Mouse (Mus musculus) midbrain, embryonic 16.5 days (tissue): ENCODE results near the gene Rnf168. TPM values are rescaled to one million over a fixed set of nuclear protein-coding genes. Genes with fewer than 3 reads are reported as not detected.
"Not testable (repeated sequence)": the region's sequence is repeated elsewhere in the genome, so short reads cannot be mapped to it uniquely, and the experiment has no call there.

Experiments used
- ATAC-seq: fragments of 200-750 bp; cut with Nextera tagmentation; 2 replicates; pipeline ENCODE4 v1.8.0; 2017; ENCODE audit warnings: moderate TSS enrichment
- H3K27ac ChIP-seq: fragments of 300-500 bp; sonication (generic); 2 replicates; pipeline ENCODE4 v1.5.1; 2014; ENCODE audit warnings: mild to moderate bottlenecking, low read length, mixed read lengths
- H3K27me3 ChIP-seq: fragments of 300-500 bp; sonication (generic); 2 replicates; pipeline ENCODE4 v1.6.1; 2014; ENCODE audit warnings: low read depth, low read length, mixed read lengths; ENCODE audit not compliant: control insufficient read depth, insufficient read depth
- H3K36me3 ChIP-seq: fragments of 300-500 bp; sonication (generic); 2 replicates; pipeline ENCODE4 v1.6.1; 2014; ENCODE audit warnings: mild to moderate bottlenecking, low read length, moderate library complexity, mixed read lengths; ENCODE audit not compliant: control insufficient read depth, insufficient read depth
- H3K4me1 ChIP-seq: fragments of 300-500 bp; sonication (generic); 2 replicates; pipeline ENCODE4 v1.6.1; 2014; ENCODE audit warnings: mild to moderate bottlenecking, low read length, mixed read lengths; ENCODE audit not compliant: control insufficient read depth, insufficient read depth
- H3K4me2 ChIP-seq: fragments of 300-500 bp; sonication (generic); 2 replicates; pipeline ENCODE4 v1.6.1; 2014; ENCODE audit warnings: mild to moderate bottlenecking, low read length, mixed read lengths
- H3K4me3 ChIP-seq: fragments of 300-500 bp; sonication (generic); 2 replicates; pipeline ENCODE4 v1.5.1; 2014; ENCODE audit warnings: low read depth, mild to moderate bottlenecking, low read length, moderate library complexity, mixed read lengths
- H3K9ac ChIP-seq: fragments of 300-500 bp; sonication (generic); 2 replicates; pipeline ENCODE4 v1.6.1; 2014; ENCODE audit warnings: low read depth, low read length, mixed read lengths
- H3K9me3 ChIP-seq: fragments of 300-500 bp; sonication (generic); replicated peaks from 2 replicates; pipeline ENCODE4 v1.6.1; 2014; ENCODE audit warnings: mild to moderate bottlenecking, low read length, mixed read lengths; ENCODE audit not compliant: control insufficient read depth, poor library complexity, severe bottlenecking
- WGBS: fragments of 180-500 bp; shearing (Covaris S2); extraction: QIAGEN DNeasy Blood & Tissue Kit; methylation state at CpG from one replicate; pipeline ENCODE4 v1.1.7; 2014; 5-methylcytosine and 5-hydroxymethylcytosine counted together
- polyA plus RNA-seq: library from polyadenylated mRNA; unstranded; fragments of >200 nt; fragmentation: Nextera tagmentation; extraction: Ambion mirVana; gene quantifications from 2 replicates; pipeline ENCODE4 v1.2.1, GENCODE M21; 2015

Gene Rnf168
- polyA plus RNA-seq = 24.2 and 25.9 TPM in 2 replicates

DNA sequence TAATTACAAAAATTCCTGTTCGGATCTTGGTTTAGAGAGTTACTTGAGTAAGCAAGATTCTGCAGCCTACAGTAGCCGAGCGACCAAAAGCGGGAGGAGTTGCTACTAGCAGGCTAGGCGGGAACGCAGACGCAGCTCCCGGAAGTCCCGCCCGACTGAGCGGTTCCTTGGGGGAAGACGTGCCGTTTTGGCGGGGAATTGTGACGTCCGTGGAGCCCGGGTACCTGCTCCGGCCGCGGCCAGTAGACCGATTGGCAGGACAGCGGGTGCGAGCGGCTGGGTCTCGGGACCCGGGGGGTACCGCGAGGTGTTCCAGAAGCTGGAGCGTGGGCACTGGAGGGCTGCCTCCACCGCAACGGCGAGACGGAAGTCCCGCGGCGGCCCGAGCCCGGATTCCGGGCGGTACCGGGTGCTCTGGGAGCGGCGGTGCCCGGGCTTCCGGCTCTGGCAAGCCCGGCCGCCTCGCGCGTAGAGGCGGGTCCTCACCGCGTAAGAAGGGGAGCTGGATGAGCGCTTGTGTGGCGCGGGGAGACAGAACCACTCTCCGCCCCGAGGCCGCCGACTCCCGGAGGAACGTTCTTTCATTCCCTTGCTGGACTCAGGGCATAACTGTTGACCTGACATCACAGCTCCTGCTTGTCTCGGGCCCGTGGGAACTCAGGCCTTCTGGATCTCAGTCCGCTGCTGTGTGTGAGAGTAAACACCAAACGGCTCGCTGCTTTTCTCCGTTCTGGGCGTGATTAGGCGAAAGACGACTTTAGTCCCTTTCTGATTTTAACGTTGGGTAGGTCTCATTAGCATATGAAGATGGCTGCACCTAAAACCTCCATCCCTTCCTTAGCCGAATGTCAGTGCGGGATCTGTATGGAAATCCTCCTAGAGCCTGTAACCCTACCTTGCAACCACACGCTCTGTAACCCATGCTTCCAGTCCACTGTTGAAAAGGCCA lies at the start of gene Rnf168:
Rnf168 (plus strand) TSS at position 152 of the 949 bp plus-strand sequence.
- Histone ChIP-seq H3K4me1 (peaks cover 40% of the 10 kb centered on the region), H3K27ac (peak within 1 kb of the TSS; percentile 95), H3K4me3 (peak within 1 kb of the TSS; percentile 89), H3K27me3 (no peaks in the 10 kb centered on the region), H3K9ac (peak within 1 kb of the TSS; percentile 94), H3K9me3 (no peaks in the 10 kb centered on the region), H3K4me2 (peak within 1 kb of the TSS; percentile 86), H3K36me3 (no peaks in the 10 kb centered on the region)
- under 1% methylated on average over 74 of the region's 75 CpGs for WGBS
- peak; percentile 95 for ATAC-seq

DNA sequence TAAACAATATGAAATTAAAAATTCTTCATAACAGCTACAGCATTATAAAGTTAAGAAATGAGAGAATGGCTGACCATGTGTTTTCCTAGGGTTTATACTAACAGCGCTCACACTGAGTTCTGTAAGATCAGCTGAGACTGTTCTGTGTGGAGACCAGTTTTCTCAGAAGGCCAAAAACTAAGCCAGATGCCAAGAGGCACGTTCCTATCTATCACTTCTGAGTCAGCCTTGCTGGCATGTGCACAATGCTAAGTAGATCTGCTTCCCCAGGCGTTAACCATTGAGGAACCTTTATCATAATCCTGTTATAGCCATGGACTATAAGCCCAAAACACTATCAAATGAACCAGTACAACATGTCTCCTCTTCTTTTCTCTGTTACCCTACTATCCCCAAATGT lies 45.2 kb upstream of the Rnf168 start:
- not testable (repeated sequence) for H3K4me2 ChIP-seq, H3K27me3 ChIP-seq, H3K36me3 ChIP-seq, H3K4me3 ChIP-seq, H3K27ac ChIP-seq, H3K9me3 ChIP-seq, H3K9ac ChIP-seq, H3K4me1 ChIP-seq, ATAC-seq
- WGBS = 82% methylated on average over 3 of the region's 3 CpGs

DNA sequence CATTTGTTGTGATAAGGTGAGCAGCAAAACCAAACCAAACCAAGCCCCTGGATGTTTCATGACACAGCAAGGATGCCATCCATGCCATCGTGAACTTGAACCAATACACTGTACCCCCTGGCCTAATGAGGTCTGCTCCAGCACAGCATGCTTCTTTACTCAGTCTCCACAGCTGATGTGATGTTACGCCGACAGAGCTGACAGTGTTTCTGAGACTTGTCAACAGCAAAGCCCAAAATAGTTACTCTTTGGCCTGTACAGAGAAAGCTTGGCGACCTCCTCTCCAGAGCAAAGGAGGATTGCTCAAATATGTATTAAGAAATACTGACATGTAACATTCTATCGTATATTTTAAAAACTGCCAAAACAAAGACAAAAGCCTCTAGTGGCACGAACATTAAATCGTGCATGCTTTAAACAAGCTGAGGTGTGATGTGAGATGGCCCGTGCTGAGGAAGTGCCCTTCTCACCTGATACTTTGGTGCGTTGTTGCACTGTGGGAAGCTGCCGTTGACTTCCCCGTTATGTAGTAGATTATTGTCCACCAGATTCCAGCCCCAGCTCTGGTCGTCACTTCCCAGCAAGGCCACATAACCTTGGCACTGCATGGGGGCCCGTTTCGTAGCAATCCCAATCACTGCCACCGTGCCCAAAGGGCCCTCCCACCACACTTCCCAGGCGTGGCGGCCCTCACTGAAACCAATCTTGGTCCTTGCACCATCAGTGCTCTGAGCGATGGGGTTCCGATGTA lies 39.2 kb upstream of the Rnf168 start:
- peaks cover 13% of the 10 kb centered on the region for H3K36me3 ChIP-seq
- 89% methylated on average over 19 of the region's 19 CpGs for WGBS

DNA sequence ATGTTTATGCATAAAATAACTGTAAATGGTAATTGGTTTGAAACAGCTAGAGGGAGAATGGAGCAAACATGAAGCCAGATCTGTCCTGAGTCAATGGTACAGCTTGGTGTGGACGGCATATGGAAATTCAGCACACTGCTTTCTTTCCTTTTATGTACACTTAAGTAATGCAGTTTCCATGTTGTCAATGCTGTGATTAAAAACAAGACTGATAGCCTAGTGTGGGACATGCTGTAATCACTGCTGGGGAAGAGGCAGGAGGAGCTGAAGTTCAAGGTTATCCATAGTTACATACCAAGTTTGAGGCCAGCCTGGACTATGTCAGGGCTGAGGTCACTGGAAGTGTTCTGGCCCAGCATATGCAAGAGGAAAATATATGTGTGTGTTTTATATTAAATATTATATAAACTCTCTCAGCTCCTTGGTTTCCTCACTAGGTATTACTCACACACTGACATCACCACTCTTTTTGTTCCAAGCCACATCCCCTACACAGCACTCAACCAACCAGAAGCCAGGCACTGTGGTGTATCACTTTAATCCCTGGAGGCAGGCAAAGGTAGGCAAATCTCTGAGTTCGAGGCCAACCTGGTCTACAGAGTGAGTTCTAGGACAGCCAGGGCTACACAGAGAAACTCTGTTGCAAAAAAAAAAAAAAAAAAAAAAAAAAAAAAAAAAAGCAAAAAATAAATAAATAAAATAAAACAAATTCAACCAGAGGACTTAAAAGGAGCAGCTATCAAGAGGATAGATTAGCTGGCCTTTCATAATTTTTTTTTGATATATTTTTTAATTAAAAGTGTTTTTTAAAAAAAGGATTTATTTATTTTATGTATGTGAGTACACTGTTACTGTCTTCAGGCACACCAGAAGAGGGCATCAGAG lies 37.6 kb upstream of the Rnf168 start:
- H3K4me1 ChIP-seq = peaks cover 4% of the 10 kb centered on the region
- H3K27me3 ChIP-seq = no peaks in the 10 kb centered on the region
- 95% methylated on average over 2 of the region's 2 CpGs for WGBS
- no peak overlapping the region for H3K4me3 ChIP-seq
- no peak overlapping the region for H3K4me2 ChIP-seq
- H3K9ac ChIP-seq = no peak overlapping the region
- H3K36me3 ChIP-seq = peaks cover 8% of the 10 kb centered on the region
- H3K9me3 ChIP-seq = no peaks in the 10 kb centered on the region
- H3K27ac ChIP-seq = no peak overlapping the region
- no peak for ATAC-seq

More for the DNA sequence above, 39.2 kb upstream of the Rnf168 start:
- Histone ChIP-seq H3K4me2 (no peak overlapping the region), H3K9me3 (no peaks in the 10 kb centered on the region), H3K9ac (no peak overlapping the region), H3K27me3 (no peaks in the 10 kb centered on the region), H3K4me1 (no peaks in the 10 kb centered on the region), H3K4me3 (no peak overlapping the region), H3K27ac (no peak overlapping the region)
- no peak for ATAC-seq

DNA sequence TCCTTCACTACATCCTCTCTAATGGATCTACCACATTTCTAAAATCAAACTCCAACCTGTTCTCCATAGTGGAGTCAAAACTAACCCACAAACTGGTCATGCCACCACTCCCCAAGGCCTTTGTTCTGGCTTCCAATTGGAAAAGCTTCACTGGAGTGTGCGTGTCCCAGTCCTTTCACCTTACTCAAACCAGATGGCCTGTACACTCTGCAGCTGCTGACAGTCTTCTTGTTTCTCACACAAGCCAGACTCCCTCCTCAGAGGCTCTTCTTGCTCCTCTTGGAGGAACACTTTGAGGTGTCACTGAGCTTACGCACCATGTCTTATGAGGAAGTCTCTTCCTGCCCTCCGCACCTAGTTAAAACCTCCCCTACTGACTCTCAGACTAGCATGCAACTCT lies 33.4 kb upstream of the Rnf168 start:
- Histone ChIP-seq H3K9ac (no peak overlapping the region), H3K27me3 (no peaks in the 10 kb centered on the region), H3K4me3 (no peak overlapping the region), H3K27ac (no peak overlapping the region), H3K9me3 (no peaks in the 10 kb centered on the region), H3K36me3 (no peaks in the 10 kb centered on the region), H3K4me1 (peaks cover 25% of the 10 kb centered on the region), H3K4me2 (no peak overlapping the region)
- 93% methylated on average over 3 of the region's 3 CpGs for WGBS
- no peak for ATAC-seq

DNA sequence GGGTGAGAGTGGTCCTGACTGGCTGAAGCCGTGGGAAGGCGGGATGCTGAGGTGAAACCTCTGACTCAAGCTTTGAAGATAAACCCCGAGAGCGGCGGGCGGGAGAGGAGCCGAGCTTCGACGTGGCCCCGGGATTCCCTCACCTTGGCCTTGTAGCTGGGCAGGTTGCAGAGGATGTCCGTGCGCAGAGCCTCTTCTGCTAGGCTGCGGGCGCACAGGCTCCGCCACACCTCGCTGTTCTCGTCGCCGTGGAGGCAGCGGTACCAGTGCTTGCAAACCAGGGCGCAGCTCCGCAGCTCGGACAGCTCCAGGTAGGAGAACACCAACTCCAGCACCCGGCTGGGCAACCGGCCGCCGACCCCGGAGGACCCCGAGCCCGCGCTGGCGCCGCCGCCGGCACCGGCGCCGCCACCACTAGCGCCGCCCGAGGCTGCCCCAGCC lies 30.9 kb upstream of the Rnf168 start:
- WGBS = under 1% methylated on average over 34 of the region's 41 CpGs
- Histone ChIP-seq H3K4me3 (peak overlapping the region; percentile 95), H3K27me3 (no peaks in the 10 kb centered on the region), H3K36me3 (no peaks in the 10 kb centered on the region), H3K4me1 (peaks cover 25% of the 10 kb centered on the region), H3K27ac (peak overlapping the region; percentile 88), H3K9ac (peak overlapping the region; percentile 96), H3K4me2 (peak overlapping the region; percentile 77), H3K9me3 (no peaks in the 10 kb centered on the region)
- ATAC-seq = peak; percentile 66

DNA sequence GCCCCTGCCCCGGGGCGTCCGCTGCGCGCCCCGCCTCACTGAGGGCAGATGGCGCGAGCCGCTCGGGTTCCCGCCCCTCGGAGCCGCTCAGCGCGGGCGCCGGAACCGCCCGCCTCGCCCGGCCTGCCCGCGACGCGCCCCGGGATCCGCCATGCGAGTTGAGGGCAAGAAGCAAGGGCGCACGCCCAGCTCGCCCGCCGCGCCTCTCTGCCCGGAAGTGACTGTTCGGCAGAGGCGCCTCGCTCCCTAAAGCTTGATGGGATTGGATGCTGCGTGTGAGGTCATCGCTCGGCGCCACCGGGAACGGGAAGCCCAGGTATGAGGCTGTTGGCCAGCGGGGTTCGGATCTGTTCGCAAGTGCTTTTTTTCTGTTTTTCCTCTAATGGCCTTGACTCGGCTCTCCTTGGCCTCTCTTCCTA lies 30.3 kb upstream of the Rnf168 start, which contains the start of the genes Fbxo45 and Wdr53:
Fbxo45 (minus strand) TSS at position 207 of the 419 bp plus-strand sequence.
Wdr53 (plus strand) TSS at position 276 of the 419 bp plus-strand sequence.
- Histone ChIP-seq H3K4me3 (peak within 1 kb of the TSS; percentile 95), H3K4me1 (peaks cover 25% of the 10 kb centered on the region), H3K36me3 (no peaks in the 10 kb centered on the region), H3K4me2 (peak within 1 kb of the TSS; percentile 84), H3K9me3 (no peaks in the 10 kb centered on the region), H3K9ac (peak within 1 kb of the TSS; percentile 96), H3K27me3 (no peaks in the 10 kb centered on the region), H3K27ac (peak within 1 kb of the TSS; percentile 88)
- ATAC-seq = peak; percentile 99
- 0% methylated on average over 35 of the region's 48 CpGs for WGBS

DNA sequence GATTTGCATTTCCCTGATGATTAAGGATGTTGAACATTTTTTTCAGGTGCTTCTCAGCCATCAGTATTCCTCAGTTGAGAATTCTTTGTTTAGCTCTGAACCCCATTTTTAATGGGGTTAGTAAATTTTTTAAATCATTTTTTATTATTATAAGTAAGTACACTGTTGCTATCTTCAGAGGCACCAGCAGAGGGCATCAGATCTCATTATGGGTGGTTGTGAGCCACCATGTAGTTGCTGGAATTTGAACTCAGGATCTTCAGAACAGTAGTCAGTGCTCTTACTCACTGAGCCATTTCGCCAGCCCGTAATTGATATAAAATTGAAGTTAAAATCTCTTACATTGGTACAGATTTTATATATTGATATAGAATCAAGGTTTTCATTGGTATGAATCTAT lies 13.0 kb upstream of the Rnf168 start:
- H3K4me2 ChIP-seq, ATAC-seq, H3K9ac ChIP-seq, H3K36me3 ChIP-seq, H3K9me3 ChIP-seq, H3K4me1 ChIP-seq, H3K27ac ChIP-seq, H3K27me3 ChIP-seq, H3K4me3 ChIP-seq: not testable (repeated sequence)
- 93% methylated on average over 2 of the region's 2 CpGs for WGBS
